Mouse (Mus musculus) activated CD4-positive, CD25-positive, alpha-beta regulatory T cell, adult 4 months (primary cell): ENCODE measurements around the gene Xrcc2. TPM values are rescaled to one million over a fixed set of nuclear protein-coding genes. Genes with fewer than 3 reads are reported as not detected.

Source experiments
- ATAC-seq: one replicate; pipeline ENCODE4 v1.8.0; 2017
- polyA plus RNA-seq, 2 experiments: library from polyadenylated mRNA; unstranded; fragments of 100-300 nt; shearing (Covaris generic); gene quantifications; one replicate each; pipeline ENCODE4 v1.2.1; 2017

Gene Xrcc2
- polyA plus RNA-seq, 2 experiments from 2014 or later: 5.6 to 6.1 TPM

- no peak for ATAC-seq
Observed at GRCm38 (mm10) chr5:25668306-25668705, 37.3 kb downstream of the Xrcc2 start.

- no peak for ATAC-seq
Observed at GRCm38 (mm10) chr5:25666684-25667083, 38.9 kb downstream of the Xrcc2 start.

- no peak for ATAC-seq
Observed at GRCm38 (mm10) chr5:25666108-25666507, 39.5 kb downstream of the Xrcc2 start.

- ATAC-seq: no peak
Observed at GRCm38 (mm10) chr5:25665516-25665915, 40.1 kb downstream of the Xrcc2 start.

GRCm38 (mm10) chr5:25663165-25663564, 42.5 kb downstream of the Xrcc2 start:
- no peak for ATAC-seq

GRCm38 (mm10) chr5:25654578-25654987, 51.0 kb downstream of the Xrcc2 start:
- no peak for ATAC-seq

GRCm38 (mm10) chr5:25653377-25653776, 52.2 kb downstream of the Xrcc2 start:
- ATAC-seq: no peak

- ATAC-seq: no peak
Observed at GRCm38 (mm10) chr5:25652435-25652834, 53.2 kb downstream of the Xrcc2 start.

GRCm38 (mm10) chr5:25645661-25646364, 59.8 kb downstream of the Xrcc2 start:
- ATAC-seq: no peak

- ATAC-seq: no peak
Observed at GRCm38 (mm10) chr5:25644509-25644908, 61.1 kb downstream of the Xrcc2 start.

- no peak for ATAC-seq
Observed at GRCm38 (mm10) chr5:25642741-25643140, 62.9 kb downstream of the Xrcc2 start.

Other genes with a start within 250 kb of the Xrcc2 start
- 10 to 100 TPM; 26.0 to 27.7 TPM for gene Kmt2c, start 207.0 kb downstream of the Xrcc2 start, polyA plus RNA-seq
- gene Cct8l1, start 189.8 kb downstream of the Xrcc2 start, polyA plus RNA-seq: not detected
- gene Actr3b, start 54.2 kb upstream of the Xrcc2 start, polyA plus RNA-seq: under 1 TPM; 0.28 to 0.48 TPM
- not detected for gene Gm21663, start 236.6 kb upstream of the Xrcc2 start, polyA plus RNA-seq
- gene Gm21671, start 248.6 kb upstream of the Xrcc2 start, polyA plus RNA-seq: not detected